Mouse (Mus musculus) midbrain, postnatal 0 days (tissue): Measurements from ENCODE around the gene Cst6. TPM values are rescaled to one million over a fixed set of nuclear protein-coding genes. Genes with fewer than 3 reads are reported as not detected.

Experiments
- ATAC-seq: fragments of 200-750 bp; cut with Nextera tagmentation; 2 replicates; pipeline ENCODE4 v1.8.0; 2017; ENCODE audit warnings: moderate number of reproducible peaks, mild to moderate bottlenecking, moderate TSS enrichment, moderate library complexity; ENCODE audit not compliant: low FRiP score
- DNase-seq: peaks from one replicate; pipeline ENCODE4 v3.0.0-alpha.2; 2015; ENCODE audit warnings: low spot score
- H3K27ac ChIP-seq: fragments of 300-500 bp; sonication (generic); 2 replicates; pipeline ENCODE4 v1.5.1; 2014; ENCODE audit warnings: low read depth, mild to moderate bottlenecking, low read length, mixed read lengths
- H3K27me3 ChIP-seq: fragments of 300-500 bp; sonication (generic); 2 replicates; pipeline ENCODE4 v1.6.1; 2014; ENCODE audit warnings: low read length, control low read depth, mixed read lengths; ENCODE audit not compliant: insufficient read depth
- H3K36me3 ChIP-seq: fragments of 300-500 bp; sonication (generic); 2 replicates; pipeline ENCODE4 v1.6.1; 2014; ENCODE audit warnings: low read length, control low read depth, mixed read lengths; ENCODE audit not compliant: insufficient read depth
- H3K4me1 ChIP-seq: fragments of 300-500 bp; sonication (generic); 2 replicates; pipeline ENCODE4 v1.6.1; 2014; ENCODE audit warnings: mild to moderate bottlenecking, control low read depth, antibody characterized with exemption, low read length, mixed read lengths; ENCODE audit not compliant: insufficient read depth
- H3K4me2 ChIP-seq: fragments of 300-500 bp; sonication (generic); 2 replicates; pipeline ENCODE4 v1.6.1; 2014; ENCODE audit warnings: low read depth, mild to moderate bottlenecking, low read length, mixed read lengths; ENCODE audit not compliant: poor library complexity, severe bottlenecking
- H3K4me3 ChIP-seq: fragments of 300-500 bp; sonication (generic); 2 replicates; pipeline ENCODE4 v1.5.1; 2014; ENCODE audit warnings: low read depth, mild to moderate bottlenecking, low read length, moderate library complexity
- H3K9ac ChIP-seq: fragments of 300-500 bp; sonication (generic); replicated peaks from 2 replicates; pipeline ENCODE4 v1.6.1; 2014; ENCODE audit warnings: mild to moderate bottlenecking, low read length, moderate library complexity, mixed read lengths; ENCODE audit not compliant: poor library complexity, severe bottlenecking
- H3K9me3 ChIP-seq: fragments of 300-500 bp; sonication (generic); 2 replicates; pipeline ENCODE4 v1.6.1; 2016; ENCODE audit warnings: low read length, control low read depth
- CTCF ChIP-seq: IDR thresholded peaks from 2 replicates; pipeline ENCODE4 v1.5.1; 2016; ENCODE audit warnings: antibody characterized with exemption, mild to moderate bottlenecking
- WGBS: fragments of 180-500 bp; shearing (Covaris S2); extraction: QIAGEN DNeasy Blood & Tissue Kit; methylation state at CpG from one replicate; pipeline ENCODE4 v1.1.7; 2014; 5-methylcytosine and 5-hydroxymethylcytosine counted together
- polyA plus RNA-seq: library from polyadenylated mRNA; unstranded; fragments of >200 nt; fragmentation: Nextera tagmentation; extraction: Ambion mirVana; gene quantifications from 2 replicates; pipeline ENCODE4 v1.2.1, GENCODE M21; 2015
- total RNA-seq: library from RNA; depleted of rRNA; stranded (reverse); fragments of >200 nt; gene quantifications from 2 replicates; pipeline ENCODE4 v1.2.3, GENCODE M21; 2014

The Cst6 gene
- total and polyA plus RNA-seq, 2 experiments from 2014 or later: 0.82 to 14.9 TPM

GRCm38 (mm10) chr19:5348064-5348463, 1.3 kb downstream of the Cst6 start:
- TF ChIP-seq CTCF: no peak
- H3K4me1 ChIP-seq: peaks cover 10% of the 10 kb centered on the region; the same call in 1 of the 2 replicates
- no peaks in the 10 kb centered on the region for H3K27me3 ChIP-seq
- no peak overlapping the region for H3K27ac ChIP-seq
- 72% methylated on average over 6 of the region's 6 CpGs for WGBS
- no peak overlapping the region for H3K9ac ChIP-seq
- no peaks in the 10 kb centered on the region for H3K36me3 ChIP-seq
- ATAC-seq (no peak), DNase-seq (no peak)
- no peak overlapping the region for H3K4me2 ChIP-seq
- H3K9me3 ChIP-seq: no peaks in the 10 kb centered on the region
- H3K4me3 ChIP-seq: no peak overlapping the region

- H3K4me3 ChIP-seq: no peak overlapping the region
- no peak overlapping the region for H3K4me2 ChIP-seq
- TF ChIP-seq CTCF: no peak
- 77% methylated on average over 6 of the region's 6 CpGs for WGBS
- no peaks in the 10 kb centered on the region for H3K9me3 ChIP-seq
- DNase-seq (no peak), ATAC-seq (no peak)
- no peaks in the 10 kb centered on the region for H3K27me3 ChIP-seq
- H3K9ac ChIP-seq: no peak overlapping the region
- H3K27ac ChIP-seq: no peak overlapping the region
- no peaks in the 10 kb centered on the region for H3K36me3 ChIP-seq
- H3K4me1 ChIP-seq: peaks cover 10% of the 10 kb centered on the region; the same call in 1 of the 2 replicates
Observed at GRCm38 (mm10) chr19:5345297-5346131, 3.9 kb downstream of the Cst6 start.

GRCm38 (mm10) chr19:5341360-5341759, 8.0 kb downstream of the Cst6 start:
- H3K27ac ChIP-seq: no peak overlapping the region
- no peaks in the 10 kb centered on the region for H3K27me3 ChIP-seq
- TF ChIP-seq CTCF: no peak
- no peak overlapping the region for H3K4me3 ChIP-seq
- DNase-seq (no peak), ATAC-seq (no peak)
- no peak overlapping the region for H3K9ac ChIP-seq
- 88% methylated on average over 7 of the region's 7 CpGs for WGBS
- no peaks in the 10 kb centered on the region for H3K9me3 ChIP-seq
- H3K4me1 ChIP-seq: no peaks in the 10 kb centered on the region
- no peaks in the 10 kb centered on the region for H3K36me3 ChIP-seq
- no peak overlapping the region for H3K4me2 ChIP-seq

GRCm38 (mm10) chr19:5337975-5338374, 11.4 kb downstream of the Cst6 start:
- no peaks in the 10 kb centered on the region for H3K9me3 ChIP-seq
- ATAC-seq: no peak
- WGBS: 25% methylated on average over 5 of the region's 5 CpGs
- no peaks in the 10 kb centered on the region for H3K4me1 ChIP-seq
- H3K4me2 ChIP-seq: no peak overlapping the region
- DNase-seq: peak; percentile 64
- H3K4me3 ChIP-seq: no peak overlapping the region
- H3K36me3 ChIP-seq: no peaks in the 10 kb centered on the region
- H3K9ac ChIP-seq: no peak overlapping the region
- H3K27ac ChIP-seq: no peak overlapping the region
- H3K27me3 ChIP-seq: no peaks in the 10 kb centered on the region
- TF ChIP-seq CTCF: peak; percentile 82

- Histone ChIP-seq H3K27ac (no peak within 1 kb of the TSS), H3K9ac (no peak within 1 kb of the TSS), H3K4me3 (no peak within 1 kb of the TSS), H3K27me3 (no peaks in the 10 kb centered on the region), H3K4me2 (no peak within 1 kb of the TSS), H3K4me1 (no peaks in the 10 kb centered on the region), H3K9me3 (no peaks in the 10 kb centered on the region), H3K36me3 (no peaks in the 10 kb centered on the region)
- ATAC-seq: no peak
- WGBS: 90% methylated on average over 6 of the region's 6 CpGs
- no peak for TF ChIP-seq CTCF
- no peak for DNase-seq
Observed at GRCm38 (mm10) chr19:5335441-5335840, 13.9 kb downstream of the Cst6 start, which contains the start of gene Catsper1. TSS of gene Catsper1 (plus strand) at chr19:5335741.

- TF ChIP-seq CTCF: no peak
- DNase-seq (no peak), ATAC-seq (no peak)
- H3K9ac ChIP-seq: no peak overlapping the region
- WGBS: 80% methylated on average over 5 of the region's 5 CpGs
- no peak overlapping the region for H3K27ac ChIP-seq
- H3K4me1 ChIP-seq: no peaks in the 10 kb centered on the region
- no peaks in the 10 kb centered on the region for H3K36me3 ChIP-seq
- H3K27me3 ChIP-seq: no peaks in the 10 kb centered on the region
- H3K4me2 ChIP-seq: no peak overlapping the region
- no peaks in the 10 kb centered on the region for H3K9me3 ChIP-seq
- no peak overlapping the region for H3K4me3 ChIP-seq
Observed at GRCm38 (mm10) chr19:5334741-5335140, 14.6 kb downstream of the Cst6 start.
